Mouse (Mus musculus): ENCODE results near the gene Slc2a3. TPM values are rescaled to one million over a fixed set of nuclear protein-coding genes. Genes with fewer than 3 reads are reported as not detected.
A peak's percentile ranks its signal among the peaks of the same experiment; 100 is the strongest.

Slc2a3 gene
- polyA plus RNA-seq, 2 experiments: 46.5 to 71.6 TPM

DNA sequence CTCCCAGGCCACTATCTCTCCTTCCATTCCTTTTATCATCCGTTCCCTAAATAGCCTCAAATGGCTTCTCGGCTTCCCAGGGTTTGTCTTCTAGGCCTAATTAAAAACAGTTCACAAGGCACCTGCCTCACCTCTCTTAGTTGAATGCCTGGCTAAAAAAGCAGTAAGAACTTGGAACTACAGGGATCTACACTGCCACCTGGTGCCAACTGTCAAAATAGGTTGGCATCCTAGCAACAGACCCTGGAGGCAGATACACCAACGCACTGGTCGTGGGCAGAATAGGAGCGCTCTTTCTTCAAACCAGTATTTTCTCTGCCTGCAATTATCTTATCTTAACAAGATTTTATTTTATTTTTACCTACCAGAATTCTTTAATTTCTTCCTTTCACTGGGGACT is 15.2 kb downstream of the Slc2a3 start:
- Histone ChIP-seq H3K4me2 (replicated peaks; ENCODE audit: low read depth, low read length, severe bottlenecking) (no peak overlapping the region), H3K9me3 (ENCODE audit: control insufficient read depth, low read length) (no peaks in the 10 kb centered on the region), H3K4me1 (ENCODE audit: control insufficient read depth, insufficient read depth, low read length) (no peaks in the 10 kb centered on the region), H3K27me3 (ENCODE audit: control insufficient read depth, insufficient read depth, low read length) (no peaks in the 10 kb centered on the region), H3K9ac (ENCODE audit: low read depth, low read length, severe bottlenecking) (no peak overlapping the region), H3K27ac (replicated peaks; ENCODE audit: low read depth, low read length) (no peak overlapping the region), H3K4me3 (replicated peaks; ENCODE audit: low read length) (no peak overlapping the region), H3K36me3 (ENCODE audit: control insufficient read depth, insufficient read depth, low read length) (no peaks in the 10 kb centered on the region)
- ATAC-seq (ENCODE audit: low FRiP score, low read depth) (no peak), DNase-seq (ENCODE audit: low spot score) (peak; percentile 66)
- TF ChIP-seq POLR2A (IDR thresholded peaks at IDR 0.05; ENCODE audit: borderline replicate concordance, extremely low read depth, insufficient read depth, insufficient read length): no peak
- 26% methylated on average over 5 of the region's 5 CpGs for WGBS

DNA sequence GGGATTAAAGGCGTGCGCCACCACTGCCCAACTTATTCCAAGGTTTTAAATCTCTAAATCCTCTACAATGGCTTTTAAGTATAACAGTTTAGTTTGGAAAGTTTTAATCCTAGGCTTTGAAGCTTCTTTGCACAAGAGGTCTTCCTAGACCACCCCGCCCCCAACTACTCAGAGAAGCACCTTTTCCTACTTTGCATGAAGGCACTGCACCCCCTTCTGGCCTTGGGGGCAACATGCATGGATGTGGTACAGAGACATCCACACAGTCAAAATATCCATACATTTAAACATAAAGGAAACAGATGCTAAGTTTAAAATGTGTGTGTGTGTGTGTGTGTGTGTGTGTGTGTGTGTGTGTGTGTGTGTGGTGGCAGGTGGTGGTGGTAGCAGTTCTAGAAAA is 16.6 kb downstream of the Slc2a3 start:
- no peak for TF ChIP-seq POLR2A (IDR thresholded peaks at IDR 0.05; ENCODE audit: borderline replicate concordance, extremely low read depth, insufficient read depth, insufficient read length)
- no peaks in the 10 kb centered on the region for H3K36me3 ChIP-seq (ENCODE audit: control insufficient read depth, insufficient read depth, low read length)
- no peak overlapping the region for H3K4me3 ChIP-seq (replicated peaks; ENCODE audit: low read length)
- no peaks in the 10 kb centered on the region for H3K9me3 ChIP-seq (ENCODE audit: control insufficient read depth, low read length)
- no peaks in the 10 kb centered on the region for H3K4me1 ChIP-seq (ENCODE audit: control insufficient read depth, insufficient read depth, low read length)
- 95% methylated on average over 3 of the region's 3 CpGs for WGBS
- H3K4me2 ChIP-seq (replicated peaks; ENCODE audit: low read depth, low read length, severe bottlenecking): no peak overlapping the region
- DNase-seq (ENCODE audit: low spot score) (no peak), ATAC-seq (ENCODE audit: low FRiP score, low read depth) (no peak)
- no peak overlapping the region for H3K27ac ChIP-seq (replicated peaks; ENCODE audit: low read depth, low read length)
- no peak overlapping the region for H3K9ac ChIP-seq (ENCODE audit: low read depth, low read length, severe bottlenecking)
- H3K27me3 ChIP-seq (ENCODE audit: control insufficient read depth, insufficient read depth, low read length): no peaks in the 10 kb centered on the region

DNA sequence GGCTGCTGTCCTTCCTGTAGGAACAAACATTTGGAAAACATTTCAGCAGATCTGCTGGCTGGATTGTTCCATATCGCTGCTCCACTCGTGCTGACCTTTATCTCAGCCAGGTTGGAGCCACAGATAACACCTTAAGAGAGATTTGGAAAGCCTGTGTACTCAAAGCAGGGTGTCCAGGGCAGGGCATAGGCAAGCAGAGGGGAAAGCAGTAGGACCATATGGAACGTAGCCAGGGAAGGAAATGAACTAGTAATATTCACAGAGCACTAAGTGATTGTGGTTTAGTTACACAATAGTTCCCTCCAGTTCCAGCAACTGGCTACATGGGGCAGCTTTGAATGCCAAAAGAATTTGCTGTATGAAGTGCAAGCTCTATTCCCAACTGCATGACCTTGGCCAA is 19.3 kb downstream of the Slc2a3 start:
- ATAC-seq (ENCODE audit: low FRiP score, low read depth) (no peak), DNase-seq (ENCODE audit: low spot score) (no peak)
- no peak overlapping the region for H3K9ac ChIP-seq (ENCODE audit: low read depth, low read length, severe bottlenecking)
- no peaks in the 10 kb centered on the region for H3K4me1 ChIP-seq (ENCODE audit: control insufficient read depth, insufficient read depth, low read length)
- H3K4me3 ChIP-seq (replicated peaks; ENCODE audit: low read length): no peak overlapping the region
- no peak overlapping the region for H3K4me2 ChIP-seq (replicated peaks; ENCODE audit: low read depth, low read length, severe bottlenecking)
- no peak overlapping the region for H3K27ac ChIP-seq (replicated peaks; ENCODE audit: low read depth, low read length)
- TF ChIP-seq POLR2A (IDR thresholded peaks at IDR 0.05; ENCODE audit: borderline replicate concordance, extremely low read depth, insufficient read depth, insufficient read length): no peak
- no peaks in the 10 kb centered on the region for H3K36me3 ChIP-seq (ENCODE audit: control insufficient read depth, insufficient read depth, low read length)
- H3K27me3 ChIP-seq (ENCODE audit: control insufficient read depth, insufficient read depth, low read length): no peaks in the 10 kb centered on the region
- no peaks in the 10 kb centered on the region for H3K9me3 ChIP-seq (ENCODE audit: control insufficient read depth, low read length)
- WGBS: 47% methylated on average over 3 of the region's 3 CpGs

GRCm38 (mm10) chr6:122781167-122781566 is 20.3 kb downstream of the Slc2a3 start:
- Histone ChIP-seq H3K4me3 (replicated peaks; ENCODE audit: low read length) (no peak overlapping the region), H3K9ac (ENCODE audit: low read depth, low read length, severe bottlenecking) (no peak overlapping the region), H3K27ac (replicated peaks; ENCODE audit: low read depth, low read length) (no peak overlapping the region), H3K27me3 (ENCODE audit: control insufficient read depth, insufficient read depth, low read length) (no peaks in the 10 kb centered on the region), H3K36me3 (ENCODE audit: control insufficient read depth, insufficient read depth, low read length) (no peaks in the 10 kb centered on the region), H3K9me3 (ENCODE audit: control insufficient read depth, low read length) (no peaks in the 10 kb centered on the region), H3K4me2 (replicated peaks; ENCODE audit: low read depth, low read length, severe bottlenecking) (no peak overlapping the region), H3K4me1 (ENCODE audit: control insufficient read depth, insufficient read depth, low read length) (no peaks in the 10 kb centered on the region)
- no peak for TF ChIP-seq POLR2A (IDR thresholded peaks at IDR 0.05; ENCODE audit: borderline replicate concordance, extremely low read depth, insufficient read depth, insufficient read length)
- DNase-seq (ENCODE audit: low spot score) (no peak), ATAC-seq (ENCODE audit: low FRiP score, low read depth) (no peak)
- 77% methylated on average over 4 of the region's 4 CpGs for WGBS

- 38% methylated on average over 1 of the region's 1 CpGs for WGBS
- Histone ChIP-seq H3K27ac (replicated peaks; ENCODE audit: low read depth, low read length) (no peak overlapping the region), H3K4me2 (replicated peaks; ENCODE audit: low read depth, low read length, severe bottlenecking) (no peak overlapping the region), H3K9me3 (ENCODE audit: control insufficient read depth, low read length) (no peaks in the 10 kb centered on the region), H3K4me3 (replicated peaks; ENCODE audit: low read length) (no peak overlapping the region), H3K4me1 (ENCODE audit: control insufficient read depth, insufficient read depth, low read length) (no peaks in the 10 kb centered on the region), H3K9ac (ENCODE audit: low read depth, low read length, severe bottlenecking) (no peak overlapping the region), H3K27me3 (ENCODE audit: control insufficient read depth, insufficient read depth, low read length) (no peaks in the 10 kb centered on the region), H3K36me3 (ENCODE audit: control insufficient read depth, insufficient read depth, low read length) (no peaks in the 10 kb centered on the region)
- ATAC-seq (ENCODE audit: low FRiP score, low read depth): no peak
- no peak for TF ChIP-seq POLR2A (IDR thresholded peaks at IDR 0.05; ENCODE audit: borderline replicate concordance, extremely low read depth, insufficient read depth, insufficient read length)
- no peak for DNase-seq (ENCODE audit: low spot score)
Measured at GRCm38 (mm10) chr6:122779916-122780315, 21.5 kb downstream of the Slc2a3 start.

GRCm38 (mm10) chr6:122776040-122776439 is 25.4 kb downstream of the Slc2a3 start:
- WGBS: 80% methylated on average over 7 of the region's 7 CpGs
- Histone ChIP-seq H3K4me3 (replicated peaks; ENCODE audit: low read length) (no peak overlapping the region), H3K9ac (ENCODE audit: low read depth, low read length, severe bottlenecking) (no peak overlapping the region), H3K27ac (replicated peaks; ENCODE audit: low read depth, low read length) (no peak overlapping the region), H3K36me3 (ENCODE audit: control insufficient read depth, insufficient read depth, low read length) (no peaks in the 10 kb centered on the region), H3K4me2 (replicated peaks; ENCODE audit: low read depth, low read length, severe bottlenecking) (no peak overlapping the region), H3K27me3 (ENCODE audit: control insufficient read depth, insufficient read depth, low read length) (no peaks in the 10 kb centered on the region), H3K4me1 (ENCODE audit: control insufficient read depth, insufficient read depth, low read length) (no peaks in the 10 kb centered on the region), H3K9me3 (ENCODE audit: control insufficient read depth, low read length) (no peaks in the 10 kb centered on the region)
- no peak for TF ChIP-seq POLR2A (IDR thresholded peaks at IDR 0.05; ENCODE audit: borderline replicate concordance, extremely low read depth, insufficient read depth, insufficient read length)
- DNase-seq (ENCODE audit: low spot score) (no peak), ATAC-seq (ENCODE audit: low FRiP score, low read depth) (no peak)
